Mouse (Mus musculus) liver, postnatal 0 days (tissue): ENCODE measurements around the gene Ccdc59. TPM values are rescaled to one million over a fixed set of nuclear protein-coding genes. Genes with fewer than 3 reads are reported as not detected.

Experiments used
- ATAC-seq: fragments of 200-750 bp; cut with Nextera tagmentation; 2 replicates; pipeline ENCODE4 v1.8.0; 2017; ENCODE audit warnings: mild to moderate bottlenecking, moderate library complexity
- DNase-seq: peaks from one replicate; pipeline ENCODE4 v3.0.0-alpha.2; 2016
- H3K27ac ChIP-seq: fragments of 300-500 bp; sonication (generic); 2 replicates; pipeline ENCODE4 v1.5.1; 2014; ENCODE audit warnings: antibody characterized with exemption, moderate library complexity, mild to moderate bottlenecking, low read depth
- H3K27me3 ChIP-seq: fragments of 300-500 bp; sonication (generic); 2 replicates; pipeline ENCODE4 v1.6.1; 2014; ENCODE audit warnings: low read length, control low read depth, mixed read lengths; ENCODE audit not compliant: insufficient read depth
- H3K36me3 ChIP-seq: fragments of 300-500 bp; sonication (generic); replicated peaks from 2 replicates; pipeline ENCODE4 v1.6.1; 2014; ENCODE audit warnings: mild to moderate bottlenecking, control low read depth, low read length, moderate library complexity, mixed read lengths; ENCODE audit not compliant: insufficient read depth
- H3K4me1 ChIP-seq: fragments of 300-500 bp; sonication (generic); 2 replicates; pipeline ENCODE4 v1.6.1; 2014; ENCODE audit warnings: antibody characterized with exemption, mild to moderate bottlenecking, control low read depth; ENCODE audit not compliant: insufficient read depth
- H3K4me2 ChIP-seq: fragments of 300-500 bp; sonication (generic); 2 replicates; pipeline ENCODE4 v1.6.1; 2014; ENCODE audit warnings: low read depth, mild to moderate bottlenecking, low read length, moderate library complexity, mixed read lengths
- H3K4me3 ChIP-seq: fragments of 300-500 bp; sonication (generic); 2 replicates; pipeline ENCODE4 v1.5.1; 2014; ENCODE audit warnings: low read depth, low read length
- H3K9ac ChIP-seq: fragments of 300-500 bp; sonication (generic); replicated peaks from 2 replicates; pipeline ENCODE4 v1.6.1; 2014; ENCODE audit warnings: mild to moderate bottlenecking, moderate library complexity
- H3K9me3 ChIP-seq: fragments of 300-500 bp; sonication (generic); 2 replicates; pipeline ENCODE4 v1.6.1; 2016; ENCODE audit warnings: mild to moderate bottlenecking, control low read depth, low read length, mixed read lengths
- CTCF ChIP-seq: sonication (generic); IDR thresholded peaks from 2 replicates; pipeline ENCODE4 v1.5.1; 2016; ENCODE audit warnings: antibody characterized with exemption, low read depth
- EP300 ChIP-seq: IDR thresholded peaks from 2 replicates; pipeline ENCODE4 v1.6.1; 2016; ENCODE audit warnings: antibody characterized with exemption, low read depth, mild to moderate bottlenecking
- WGBS: fragments of 180-500 bp; shearing (Covaris S2); extraction: QIAGEN DNeasy Blood & Tissue Kit; methylation state at CpG from one replicate; pipeline ENCODE4 v1.1.7; 2014; ENCODE audit not compliant: insufficient replicate concordance; 5-methylcytosine and 5-hydroxymethylcytosine counted together
- polyA plus RNA-seq: library from polyadenylated mRNA; unstranded; fragments of >200 nt; fragmentation: Nextera tagmentation; extraction: Ambion mirVana; gene quantifications from 2 replicates; pipeline ENCODE4 v1.2.1, GENCODE M21; 2015

Ccdc59 gene
- polyA plus RNA-seq, 1 experiment from 2014 or later, result 18.5 TPM

GRCm38 (mm10) chr10:105806259-105807010 is 34.4 kb upstream of the Ccdc59 start:
- H3K36me3 ChIP-seq, result no peaks in the 10 kb centered on the region
- ATAC-seq, result no peak
- no peaks in the 10 kb centered on the region for H3K4me1 ChIP-seq
- no peak overlapping the region for H3K4me2 ChIP-seq
- TF ChIP-seq CTCF, result no peak
- TF ChIP-seq EP300, result no peak
- H3K9me3 ChIP-seq, result no peaks in the 10 kb centered on the region
- DNase-seq, result no peak
- H3K9ac ChIP-seq, result no peak overlapping the region
- WGBS, result 76% methylated on average over 7 of the region's 7 CpGs
- no peaks in the 10 kb centered on the region for H3K27me3 ChIP-seq
- no peak overlapping the region for H3K4me3 ChIP-seq
- H3K27ac ChIP-seq, result no peak overlapping the region

DNA sequence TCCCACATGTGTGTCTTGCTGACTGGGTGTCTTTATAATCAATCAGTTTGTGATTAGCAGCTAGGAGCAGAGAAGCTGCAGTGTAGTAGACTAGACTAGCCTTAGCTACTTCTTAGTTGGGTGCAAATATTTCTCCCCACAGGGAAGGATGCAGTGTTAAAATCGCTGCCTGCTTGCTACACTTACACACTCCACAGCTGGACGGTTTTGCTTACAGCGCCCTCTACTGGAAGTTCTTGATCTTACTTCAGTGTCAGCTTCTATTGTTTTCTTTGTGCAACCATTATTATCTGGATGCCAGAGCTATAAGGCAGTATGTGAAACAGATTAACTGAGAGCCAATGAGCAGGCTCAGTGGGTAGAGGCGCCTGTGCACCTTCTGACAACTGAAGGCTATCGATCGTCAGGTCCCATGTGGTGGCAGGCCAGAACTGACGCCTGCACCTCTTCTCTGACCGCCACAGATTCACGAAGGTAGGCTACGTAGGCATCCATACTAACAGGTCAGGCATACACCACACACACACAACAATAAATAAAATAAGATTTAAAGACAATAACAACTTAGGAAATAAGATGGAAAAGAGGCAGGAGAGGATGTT is 6.1 kb upstream of the Ccdc59 start:
- Histone ChIP-seq H3K4me1 (no peaks in the 10 kb centered on the region), H3K9me3 (no peaks in the 10 kb centered on the region), H3K36me3 (no peaks in the 10 kb centered on the region), H3K27me3 (no peaks in the 10 kb centered on the region), H3K4me3 (no peak overlapping the region), H3K27ac (no peak overlapping the region), H3K4me2 (no peak overlapping the region), H3K9ac (no peak overlapping the region)
- 67% methylated on average over 10 of the region's 10 CpGs for WGBS
- ATAC-seq (peak; percentile 12; the same call in 1 of the 2 replicates), DNase-seq (no peak)
- TF ChIP-seq CTCF (peak; percentile 65), EP300 (no peak)

DNA sequence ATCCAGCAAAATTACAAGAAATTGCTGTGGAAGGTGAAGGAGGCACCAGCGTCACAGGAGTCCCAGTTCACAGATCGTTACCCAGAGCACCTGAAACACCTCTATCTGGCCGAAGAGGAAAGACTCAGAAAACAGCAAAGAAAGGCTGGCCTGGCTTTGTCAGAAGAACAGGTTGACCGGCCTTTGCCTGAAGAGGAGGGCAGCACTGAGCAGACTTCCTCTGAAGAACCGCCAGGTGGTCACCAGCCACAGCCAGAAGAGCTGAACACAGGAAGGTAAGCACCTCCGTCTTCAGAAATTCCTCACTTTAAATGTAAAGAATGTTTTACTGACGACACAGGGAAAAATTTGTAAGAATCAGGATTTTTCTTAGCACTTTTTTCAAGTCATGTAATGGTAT is 1.7 kb downstream of the Ccdc59 start:
- Histone ChIP-seq H3K4me3 (no peak overlapping the region), H3K36me3 (peaks cover 39% of the 10 kb centered on the region), H3K27ac (no peak overlapping the region), H3K27me3 (no peaks in the 10 kb centered on the region), H3K4me2 (peak overlapping the region; percentile 87; the same call in 1 of the 2 replicates), H3K9me3 (no peaks in the 10 kb centered on the region), H3K4me1 (0 out of 2 replicates have a peak, but pooled peaks cover 3% of the 10 kb centered on the region), H3K9ac (no peak overlapping the region)
- 87% methylated on average over 7 of the region's 7 CpGs for WGBS
- ATAC-seq, result no peak
- TF ChIP-seq EP300 (no peak), CTCF (0 out of 2 replicates have a peak, but pooled peaks have one; percentile 6)
- no peak for DNase-seq

DNA sequence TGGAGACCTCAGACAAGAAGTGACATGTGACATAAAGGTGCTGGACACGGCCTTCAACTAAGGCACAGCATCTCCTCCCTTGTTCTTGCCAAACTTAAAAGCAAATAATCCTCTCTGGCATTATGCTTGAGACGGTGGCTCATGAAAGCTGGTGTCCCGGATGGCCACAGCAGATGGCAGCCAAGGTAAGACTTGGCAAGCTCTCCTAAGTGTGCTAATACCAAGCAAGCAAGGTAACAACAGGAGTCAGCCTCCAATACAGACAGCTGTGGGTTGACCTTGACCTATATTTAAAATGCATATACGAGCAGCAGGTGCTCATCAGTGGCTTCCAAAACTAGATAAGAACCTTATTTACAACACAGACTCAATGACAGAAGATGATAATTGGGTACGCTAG is 9.4 kb downstream of the Ccdc59 start:
- Histone ChIP-seq H3K4me1 (no peaks in the 10 kb centered on the region), H3K36me3 (peaks cover 42% of the 10 kb centered on the region), H3K27me3 (no peaks in the 10 kb centered on the region), H3K4me3 (no peak overlapping the region), H3K4me2 (no peak overlapping the region), H3K27ac (no peak overlapping the region), H3K9ac (no peak overlapping the region), H3K9me3 (no peaks in the 10 kb centered on the region)
- WGBS, result 77% methylated on average over 5 of the region's 5 CpGs
- DNase-seq, result no peak
- no peak for ATAC-seq
- TF ChIP-seq CTCF (no peak), EP300 (no peak)

GRCm38 (mm10) chr10:105851136-105851535 is 10.3 kb downstream of the Ccdc59 start:
- 83% methylated on average over 4 of the region's 4 CpGs for WGBS
- no peak for ATAC-seq
- TF ChIP-seq CTCF (no peak), EP300 (no peak)
- no peaks in the 10 kb centered on the region for H3K27me3 ChIP-seq
- H3K9me3 ChIP-seq, result no peaks in the 10 kb centered on the region
- no peak overlapping the region for H3K4me2 ChIP-seq
- H3K4me1 ChIP-seq, result no peaks in the 10 kb centered on the region
- H3K4me3 ChIP-seq, result no peak overlapping the region
- no peak overlapping the region for H3K9ac ChIP-seq
- H3K27ac ChIP-seq, result no peak overlapping the region
- peaks cover 35% of the 10 kb centered on the region for H3K36me3 ChIP-seq
- DNase-seq, result no peak

DNA sequence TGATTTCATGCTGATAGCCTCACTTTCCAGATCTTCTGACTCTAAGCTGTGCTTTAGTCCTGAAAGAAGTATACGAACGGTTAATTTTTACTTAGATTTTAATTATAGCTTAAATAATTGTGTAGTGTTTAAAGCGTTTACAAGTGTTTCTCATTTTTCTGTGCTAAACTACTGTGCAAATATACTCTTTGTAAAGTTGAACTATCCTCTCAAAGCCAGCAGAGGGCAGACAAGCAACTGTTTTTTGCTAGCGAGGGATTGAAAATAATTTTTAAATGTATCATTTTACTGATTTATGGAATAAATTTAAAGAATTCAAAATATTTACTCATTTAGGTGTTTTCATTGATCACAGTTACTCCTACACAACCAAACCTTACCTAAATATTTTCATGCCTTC is 26.4 kb downstream of the Ccdc59 start:
- no peak overlapping the region for H3K4me3 ChIP-seq
- no peaks in the 10 kb centered on the region for H3K36me3 ChIP-seq
- no peak overlapping the region for H3K4me2 ChIP-seq
- H3K9me3 ChIP-seq, result no peaks in the 10 kb centered on the region
- H3K27me3 ChIP-seq, result no peaks in the 10 kb centered on the region
- 43% methylated on average over 4 of the region's 4 CpGs for WGBS
- DNase-seq (no peak), ATAC-seq (no peak)
- no peak overlapping the region for H3K27ac ChIP-seq
- H3K9ac ChIP-seq, result no peak overlapping the region
- TF ChIP-seq EP300, result no peak
- peak; percentile 46 for TF ChIP-seq CTCF
- H3K4me1 ChIP-seq, result no peaks in the 10 kb centered on the region

Other genes starting within 250 kb of the Ccdc59 start
- 3.9 TPM in 2 replicates for gene Mettl25, start 313 bp downstream of the Ccdc59 start, polyA plus RNA-seq